8 mouse cellular contexts compared by ENCODE assay signal in genomic region chr12:76071935-76072849, GRCm38 (mm10).
DNase-seq lines count a peak whose midpoint lies in the region; ATAC-seq lines count a peak whose summit lies in the region.

No protein-coding gene starts in this region.

- peak; percentile 68; the same call in 1 of the 2 replicates for ATAC-seq in intestine, embryonic 16.5 days
- no peak for ATAC-seq in neural tube, embryonic 12.5 days (ENCODE audit: low FRiP score, low read depth)

- H3K36me3 ChIP-seq in intestine, embryonic 16.5 days (ENCODE audit: control insufficient read depth, insufficient read depth, low read length) = no peaks in the 10 kb centered on the region
- H3K36me3 ChIP-seq in neural tube, embryonic 12.5 days = peaks cover 27% of the 10 kb centered on the region

- no peak overlapping the region for H3K9ac ChIP-seq in intestine, embryonic 16.5 days (ENCODE audit: low read depth, low read length)
- H3K9ac ChIP-seq in neural tube, embryonic 12.5 days = peak overlapping the region; percentile 42; the same call in 1 of the 2 replicates

- DNase-seq in kidney, adult 11 months = peak; percentile 20
- no peak for DNase-seq in kidney, adult 18-20 months
- DNase-seq in forelimb bud, embryonic 11.5 days (ENCODE audit: low read depth, low spot score) = peak; percentile 85
- no peak for DNase-seq in left cerebral cortex, adult 9 months (ENCODE audit: low spot score in 2 of 2)
- no peak for DNase-seq in cerebellum, postnatal 25 days
- no peak for DNase-seq in spleen, postnatal 4 days (ENCODE audit: low spot score in 2 of 2)

- H3K27ac ChIP-seq in intestine, embryonic 16.5 days (ENCODE audit: low read length) = peak overlapping the region; percentile 16; the same call in 1 of the 2 replicates
- H3K27ac ChIP-seq in neural tube, embryonic 12.5 days = no peak overlapping the region

- H3K4me2 ChIP-seq in intestine, embryonic 16.5 days (ENCODE audit: low read depth, low read length) = peak overlapping the region; percentile 13
- H3K4me2 ChIP-seq in neural tube, embryonic 12.5 days (replicated peaks) = peak overlapping the region; percentile 48

- H3K4me3 ChIP-seq in intestine, embryonic 16.5 days (ENCODE audit: low read length) = 0 out of 2 replicates have a peak overlapping the region, but pooled peaks have one; percentile 12
- H3K4me3 ChIP-seq in neural tube, embryonic 12.5 days = 0 out of 2 replicates have a peak overlapping the region, but pooled peaks have one; percentile 19

- no peaks in the 10 kb centered on the region; the same call in 1 of the 2 replicates for H3K27me3 ChIP-seq in intestine, embryonic 16.5 days (replicated peaks; ENCODE audit: control insufficient read depth, insufficient read depth, low read length)
- no peaks in the 10 kb centered on the region for H3K27me3 ChIP-seq in neural tube, embryonic 12.5 days (replicated peaks)

- WGBS in intestine, embryonic 16.5 days = 38% methylated on average over 19 of the region's 19 CpGs
- 8% methylated on average over 19 of the region's 19 CpGs for WGBS in neural tube, embryonic 12.5 days

- H3K4me1 ChIP-seq in intestine, embryonic 16.5 days (ENCODE audit: control insufficient read depth, insufficient read depth, low read length) = 0 out of 2 replicates have a peak, but pooled peaks cover 3% of the 10 kb centered on the region
- H3K4me1 ChIP-seq in neural tube, embryonic 12.5 days = peaks cover 13% of the 10 kb centered on the region

- no peaks in the 10 kb centered on the region for H3K9me3 ChIP-seq in intestine, embryonic 16.5 days (ENCODE audit: control insufficient read depth, low read length)
- no peaks in the 10 kb centered on the region for H3K9me3 ChIP-seq in neural tube, embryonic 12.5 days

Comparison
In these comparisons a context has a peak if more than half of its experiments do, and no peak if none do; other contexts are left out.
1. DNase-seq: peak in kidney, adult 11 months (single experiment) and forelimb bud, embryonic 11.5 days (single experiment); none in kidney, adult 18-20 months (single experiment), left cerebral cortex, adult 9 months (0 of 2), cerebellum, postnatal 25 days (0 of 2) and spleen, postnatal 4 days (0 of 2).